Mouse (Mus musculus): ENCODE data around the gene Gm12184. TPM values are rescaled to one million over a fixed set of nuclear protein-coding genes. Genes with fewer than 3 reads are reported as not detected.
A peak's percentile ranks its signal among the peaks of the same experiment; 100 is the strongest.

The Gm12184 gene
- polyA plus RNA-seq, 1 experiment from 2014 or later, result 4.5 TPM

- no peak for ATAC-seq (ENCODE audit: low FRiP score, low TSS enrichment)
- Histone ChIP-seq H3K27ac (replicated peaks; ENCODE audit: low read depth, low read length) (no peak overlapping the region), H3K4me3 (replicated peaks; ENCODE audit: low read depth, low read length) (peak overlapping the region; percentile 53), H3K9ac (replicated peaks; ENCODE audit: low read length) (no peak overlapping the region), H3K4me1 (ENCODE audit: control insufficient read depth, insufficient read depth, low read length) (peaks cover 1% of the 10 kb centered on the region), H3K36me3 (ENCODE audit: control insufficient read depth, insufficient read depth, low read length) (no peaks in the 10 kb centered on the region), H3K27me3 (ENCODE audit: control insufficient read depth, insufficient read depth, low read length) (no peaks in the 10 kb centered on the region; the same call in 1 of the 2 replicates), H3K4me2 (ENCODE audit: low read length) (peak overlapping the region; percentile 65), H3K9me3 (ENCODE audit: control insufficient read depth, low read length) (no peaks in the 10 kb centered on the region)
- WGBS, result 44% methylated on average over 9 of the region's 9 CpGs
- DNase-seq, result no peak
Measured at GRCm38 (mm10) chr11:48833078-48833730, 6.7 kb upstream of the Gm12184 start.

GRCm38 (mm10) chr11:48831273-48831672, 4.8 kb upstream of the Gm12184 start:
- H3K27me3 ChIP-seq (ENCODE audit: control insufficient read depth, insufficient read depth, low read length), result no peaks in the 10 kb centered on the region; the same call in 1 of the 2 replicates
- no peak for ATAC-seq (ENCODE audit: low FRiP score, low TSS enrichment)
- DNase-seq, result no peak
- no peak overlapping the region for H3K9ac ChIP-seq (replicated peaks; ENCODE audit: low read length)
- no peaks in the 10 kb centered on the region for H3K9me3 ChIP-seq (ENCODE audit: control insufficient read depth, low read length)
- 81% methylated on average over 2 of the region's 2 CpGs for WGBS
- no peak overlapping the region for H3K4me3 ChIP-seq (replicated peaks; ENCODE audit: low read depth, low read length)
- no peaks in the 10 kb centered on the region for H3K36me3 ChIP-seq (ENCODE audit: control insufficient read depth, insufficient read depth, low read length)
- no peak overlapping the region for H3K4me2 ChIP-seq (ENCODE audit: low read length)
- H3K4me1 ChIP-seq (ENCODE audit: control insufficient read depth, insufficient read depth, low read length), result 0 out of 2 replicates have a peak, but pooled peaks cover 3% of the 10 kb centered on the region
- no peak overlapping the region for H3K27ac ChIP-seq (replicated peaks; ENCODE audit: low read depth, low read length)

- Histone ChIP-seq H3K9ac (replicated peaks; ENCODE audit: low read length) (no peak overlapping the region), H3K4me3 (replicated peaks; ENCODE audit: low read depth, low read length) (no peak overlapping the region)
- ATAC-seq (ENCODE audit: low FRiP score, low TSS enrichment), result no peak
Measured at GRCm38 (mm10) chr11:48830279-48830678, 3.8 kb upstream of the Gm12184 start.

GRCm38 (mm10) chr11:48827926-48828325, 1.5 kb upstream of the Gm12184 start:
- H3K4me1 ChIP-seq (ENCODE audit: control insufficient read depth, insufficient read depth, low read length), result peaks cover 10% of the 10 kb centered on the region; the same call in 1 of the 2 replicates
- WGBS, result 73% methylated on average over 6 of the region's 6 CpGs
- no peaks in the 10 kb centered on the region for H3K36me3 ChIP-seq (ENCODE audit: control insufficient read depth, insufficient read depth, low read length)
- H3K4me3 ChIP-seq (replicated peaks; ENCODE audit: low read depth, low read length), result no peak overlapping the region
- DNase-seq (no peak), ATAC-seq (ENCODE audit: low FRiP score, low TSS enrichment) (no peak)
- no peak overlapping the region for H3K9ac ChIP-seq (replicated peaks; ENCODE audit: low read length)
- peaks cover 18% of the 10 kb centered on the region for H3K27me3 ChIP-seq (ENCODE audit: control insufficient read depth, insufficient read depth, low read length)
- H3K9me3 ChIP-seq (ENCODE audit: control insufficient read depth, low read length), result no peaks in the 10 kb centered on the region
- no peak overlapping the region for H3K4me2 ChIP-seq (ENCODE audit: low read length)
- no peak overlapping the region for H3K27ac ChIP-seq (replicated peaks; ENCODE audit: low read depth, low read length)

More at GRCm38 (mm10) chr11:48830279-48830678, 3.8 kb upstream of the Gm12184 start:
- no peak for DNase-seq
- Histone ChIP-seq H3K27ac (replicated peaks; ENCODE audit: low read depth, low read length) (no peak overlapping the region), H3K27me3 (ENCODE audit: control insufficient read depth, insufficient read depth, low read length) (no peaks in the 10 kb centered on the region), H3K36me3 (ENCODE audit: control insufficient read depth, insufficient read depth, low read length) (no peaks in the 10 kb centered on the region), H3K4me2 (ENCODE audit: low read length) (no peak overlapping the region), H3K9me3 (ENCODE audit: control insufficient read depth, low read length) (no peaks in the 10 kb centered on the region), H3K4me1 (ENCODE audit: control insufficient read depth, insufficient read depth, low read length) (0 out of 2 replicates have a peak, but pooled peaks cover 3% of the 10 kb centered on the region)
- 77% methylated on average over 2 of the region's 2 CpGs for WGBS

GRCm38 (mm10) chr11:48826752-48827096, 269 bp upstream of the Gm12184 start:
- Histone ChIP-seq H3K4me1 (ENCODE audit: control insufficient read depth, insufficient read depth, low read length) (peaks cover 10% of the 10 kb centered on the region; the same call in 1 of the 2 replicates), H3K36me3 (ENCODE audit: control insufficient read depth, insufficient read depth, low read length) (no peaks in the 10 kb centered on the region), H3K27ac (replicated peaks; ENCODE audit: low read depth, low read length) (no peak overlapping the region), H3K4me2 (ENCODE audit: low read length) (peak overlapping the region; percentile 51), H3K4me3 (replicated peaks; ENCODE audit: low read depth, low read length) (peak overlapping the region; percentile 39), H3K27me3 (ENCODE audit: control insufficient read depth, insufficient read depth, low read length) (peaks cover 18% of the 10 kb centered on the region), H3K9ac (replicated peaks; ENCODE audit: low read length) (no peak overlapping the region; the same call in 1 of the 2 replicates), H3K9me3 (ENCODE audit: control insufficient read depth, low read length) (no peaks in the 10 kb centered on the region)
- no peak; the same call in 1 of the 2 replicates for ATAC-seq (ENCODE audit: low FRiP score, low TSS enrichment)
- DNase-seq, result peak; percentile 51
- 1% methylated on average over 6 of the region's 6 CpGs for WGBS

DNA sequence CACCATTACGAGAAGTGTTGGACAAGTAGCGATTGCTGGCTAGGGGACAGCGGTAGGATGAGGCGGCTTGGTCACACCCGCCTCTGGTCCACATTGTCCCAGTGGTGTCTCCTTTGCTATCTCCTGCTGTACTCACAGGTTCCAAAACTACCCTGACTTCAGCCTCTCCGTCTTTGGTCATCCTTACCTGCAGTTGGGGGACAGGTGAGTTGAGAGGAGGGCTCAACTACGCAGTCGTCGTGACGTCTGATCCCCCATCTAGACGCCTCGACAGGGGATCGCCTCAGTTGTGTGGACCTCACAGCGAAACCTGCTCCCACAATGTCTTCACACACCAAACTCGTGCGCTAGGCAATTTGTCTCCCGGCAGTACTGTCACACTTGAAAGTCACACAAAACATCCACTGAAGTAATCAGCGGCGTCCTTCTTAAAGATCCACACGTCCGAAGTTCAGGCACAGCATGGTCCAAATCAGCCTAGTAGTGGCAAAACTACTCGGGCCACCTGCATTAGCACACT, 2.1 kb downstream of the Gm12184 start:
- DNase-seq (no peak), ATAC-seq (ENCODE audit: low FRiP score, low TSS enrichment) (no peak)
- H3K27me3 ChIP-seq (ENCODE audit: control insufficient read depth, insufficient read depth, low read length), result peaks cover 18% of the 10 kb centered on the region
- H3K36me3 ChIP-seq (ENCODE audit: control insufficient read depth, insufficient read depth, low read length), result no peaks in the 10 kb centered on the region
- peak overlapping the region; percentile 51 for H3K4me2 ChIP-seq (ENCODE audit: low read length)
- no peak overlapping the region for H3K27ac ChIP-seq (replicated peaks; ENCODE audit: low read depth, low read length)
- H3K9ac ChIP-seq (replicated peaks; ENCODE audit: low read length), result no peak overlapping the region
- whole genome bisulfite sequencing, result 4% methylated on average over 22 of the region's 22 CpGs
- no peaks in the 10 kb centered on the region for H3K9me3 ChIP-seq (ENCODE audit: control insufficient read depth, low read length)
- H3K4me1 ChIP-seq (ENCODE audit: control insufficient read depth, insufficient read depth, low read length), result peaks cover 10% of the 10 kb centered on the region; the same call in 1 of the 2 replicates
- H3K4me3 ChIP-seq (replicated peaks; ENCODE audit: low read depth, low read length), result peak overlapping the region; percentile 23

- DNase-seq, result peak; percentile 86
- peak overlapping the region; percentile 23 for H3K4me3 ChIP-seq (replicated peaks; ENCODE audit: low read depth, low read length)
- no peak for ATAC-seq (ENCODE audit: low FRiP score, low TSS enrichment)
- no peak overlapping the region for H3K27ac ChIP-seq (replicated peaks; ENCODE audit: low read depth, low read length)
- peaks cover 18% of the 10 kb centered on the region for H3K27me3 ChIP-seq (ENCODE audit: control insufficient read depth, insufficient read depth, low read length)
- WGBS, result 1% methylated on average over 15 of the region's 15 CpGs
- no peaks in the 10 kb centered on the region for H3K36me3 ChIP-seq (ENCODE audit: control insufficient read depth, insufficient read depth, low read length)
- H3K4me1 ChIP-seq (ENCODE audit: control insufficient read depth, insufficient read depth, low read length), result peaks cover 10% of the 10 kb centered on the region; the same call in 1 of the 2 replicates
- H3K9ac ChIP-seq (replicated peaks; ENCODE audit: low read length), result no peak overlapping the region
- H3K9me3 ChIP-seq (ENCODE audit: control insufficient read depth, low read length), result no peaks in the 10 kb centered on the region
- peak overlapping the region; percentile 51 for H3K4me2 ChIP-seq (ENCODE audit: low read length)
Measured at GRCm38 (mm10) chr11:48823536-48823972, 2.9 kb downstream of the Gm12184 start.

- H3K4me3 ChIP-seq (replicated peaks; ENCODE audit: low read depth, low read length), result peak overlapping the region; percentile 23
- WGBS, result 34% methylated on average over 14 of the region's 14 CpGs
- H3K9ac ChIP-seq (replicated peaks; ENCODE audit: low read length), result no peak overlapping the region
- no peaks in the 10 kb centered on the region for H3K36me3 ChIP-seq (ENCODE audit: control insufficient read depth, insufficient read depth, low read length)
- peak overlapping the region; percentile 51 for H3K4me2 ChIP-seq (ENCODE audit: low read length)
- H3K4me1 ChIP-seq (ENCODE audit: control insufficient read depth, insufficient read depth, low read length), result peaks cover 10% of the 10 kb centered on the region; the same call in 1 of the 2 replicates
- no peak for ATAC-seq (ENCODE audit: low FRiP score, low TSS enrichment)
- DNase-seq, result no peak
- peaks cover 18% of the 10 kb centered on the region for H3K27me3 ChIP-seq (ENCODE audit: control insufficient read depth, insufficient read depth, low read length)
- H3K9me3 ChIP-seq (ENCODE audit: control insufficient read depth, low read length), result no peaks in the 10 kb centered on the region
- H3K27ac ChIP-seq (replicated peaks; ENCODE audit: low read depth, low read length), result no peak overlapping the region
Measured at GRCm38 (mm10) chr11:48822768-48823512, 3.5 kb downstream of the Gm12184 start.
